Mouse (Mus musculus): Measurements from ENCODE around the gene Fars2. TPM values are rescaled to one million over a fixed set of nuclear protein-coding genes. Genes with fewer than 3 reads are reported as not detected.

Gene Fars2
- total and polyA plus RNA-seq, 2 experiments from 2014 or later = 54.8 to 78.9 TPM

DNA sequence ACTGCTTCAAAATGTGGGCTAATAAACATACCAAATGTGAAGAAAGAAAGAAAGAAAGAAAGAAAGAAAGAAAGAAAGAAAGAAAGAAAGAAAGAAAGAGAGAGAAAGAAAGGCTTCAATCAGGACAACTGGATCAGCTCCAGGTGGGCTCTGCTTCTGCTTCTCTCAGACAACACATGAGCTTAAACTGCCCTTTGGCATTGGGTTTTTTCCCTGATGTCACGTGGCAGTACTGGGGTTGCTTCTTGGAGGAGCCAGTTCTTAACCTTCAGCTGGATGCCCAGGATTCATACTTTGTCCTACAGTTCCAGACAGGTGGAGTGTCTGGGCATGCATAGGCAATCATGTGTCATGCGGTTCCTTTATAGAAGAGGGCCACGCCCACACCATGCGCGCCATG is 493.2 kb downstream of the Fars2 start:
- WGBS = 92% methylated on average over 5 of the region's 5 CpGs
- H3K4me1 ChIP-seq (ENCODE audit: control insufficient read depth, insufficient read depth) = no peaks in the 10 kb centered on the region
- ATAC-seq (ENCODE audit: insufficient read depth, low read depth) (no peak), DNase-seq (ENCODE audit: low spot score) (no peak)
- TF ChIP-seq CTCF (IDR thresholded peaks at IDR 0.05; ENCODE audit: low read depth) (no peak), EP300 (IDR thresholded peaks at IDR 0.05; ENCODE audit: low read depth) (no peak)
- H3K27me3 ChIP-seq (ENCODE audit: control insufficient read depth, insufficient read depth, low read length) = no peaks in the 10 kb centered on the region; the same call in 1 of the 2 replicates
- no peak overlapping the region for H3K4me2 ChIP-seq (ENCODE audit: low read depth, low read length)
- H3K27ac ChIP-seq (ENCODE audit: low read depth) = no peak overlapping the region
- H3K36me3 ChIP-seq (replicated peaks; ENCODE audit: control insufficient read depth, insufficient read depth, low read length) = no peaks in the 10 kb centered on the region
- no peaks in the 10 kb centered on the region for H3K9me3 ChIP-seq (replicated peaks; ENCODE audit: control insufficient read depth, low read length)
- no peak overlapping the region for H3K4me3 ChIP-seq (ENCODE audit: low read depth, low read length)
- no peak overlapping the region for H3K9ac ChIP-seq (replicated peaks; ENCODE audit: low read depth, low read length)

DNA sequence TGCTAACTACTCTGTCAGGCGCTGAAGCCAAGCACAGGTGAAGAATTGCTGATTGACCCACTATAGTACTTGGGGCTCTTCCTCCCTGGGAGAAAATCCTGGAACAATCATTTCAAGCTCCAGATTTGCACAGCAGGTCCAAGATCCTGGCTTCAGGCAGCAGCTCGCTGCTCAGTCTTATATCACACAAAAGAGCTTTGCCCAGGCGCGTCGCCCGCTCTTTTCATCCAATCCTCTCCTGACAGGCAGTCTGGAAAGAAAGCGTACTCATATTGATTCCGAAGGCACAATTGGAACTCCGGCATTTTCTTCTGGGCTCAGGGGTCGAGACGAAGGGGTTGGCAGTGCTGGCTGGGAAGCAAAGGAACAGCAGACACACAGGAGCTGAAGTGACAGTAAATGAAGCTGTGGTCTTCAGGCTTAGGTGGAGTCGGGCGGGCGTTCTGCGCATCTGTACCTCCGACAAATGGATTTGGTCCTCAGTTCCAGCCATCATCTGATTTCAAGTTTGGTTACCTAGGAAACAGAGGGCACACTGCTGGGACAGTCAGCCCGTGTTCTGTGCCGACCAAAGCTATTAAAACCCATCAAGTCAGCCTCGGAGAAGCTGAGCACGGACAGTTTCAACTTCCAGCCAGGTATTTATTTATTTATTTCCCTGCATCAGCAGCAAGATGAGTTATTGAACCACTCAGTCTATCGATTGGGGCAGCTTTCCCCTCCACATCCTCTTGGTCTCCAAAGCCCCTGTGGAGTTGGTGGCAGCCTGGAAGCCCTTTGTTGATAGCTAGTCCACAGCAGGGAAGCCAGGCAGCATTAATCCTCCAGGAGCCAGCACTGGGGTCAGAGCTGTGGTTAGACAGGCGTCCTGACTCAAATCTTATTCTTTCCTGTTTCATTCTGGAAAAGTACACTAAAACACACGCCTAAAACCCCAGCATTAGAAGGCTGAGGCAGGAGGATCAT is 495.9 kb downstream of the Fars2 start:
- DNase-seq (ENCODE audit: low spot score) (no peak), ATAC-seq (ENCODE audit: insufficient read depth, low read depth) (no peak)
- Histone ChIP-seq H3K27ac (ENCODE audit: low read depth) (no peak overlapping the region), H3K4me1 (ENCODE audit: control insufficient read depth, insufficient read depth) (no peaks in the 10 kb centered on the region), H3K27me3 (ENCODE audit: control insufficient read depth, insufficient read depth, low read length) (no peaks in the 10 kb centered on the region; the same call in 1 of the 2 replicates), H3K4me2 (ENCODE audit: low read depth, low read length) (no peak overlapping the region), H3K9ac (replicated peaks; ENCODE audit: low read depth, low read length) (no peak overlapping the region), H3K36me3 (replicated peaks; ENCODE audit: control insufficient read depth, insufficient read depth, low read length) (no peaks in the 10 kb centered on the region), H3K9me3 (replicated peaks; ENCODE audit: control insufficient read depth, low read length) (no peaks in the 10 kb centered on the region), H3K4me3 (ENCODE audit: low read depth, low read length) (no peak overlapping the region)
- no peak for TF ChIP-seq CTCF (IDR thresholded peaks at IDR 0.05; ENCODE audit: low read depth)
- TF ChIP-seq EP300 (IDR thresholded peaks at IDR 0.05; ENCODE audit: low read depth) = no peak
- WGBS = 71% methylated on average over 23 of the region's 23 CpGs

DNA sequence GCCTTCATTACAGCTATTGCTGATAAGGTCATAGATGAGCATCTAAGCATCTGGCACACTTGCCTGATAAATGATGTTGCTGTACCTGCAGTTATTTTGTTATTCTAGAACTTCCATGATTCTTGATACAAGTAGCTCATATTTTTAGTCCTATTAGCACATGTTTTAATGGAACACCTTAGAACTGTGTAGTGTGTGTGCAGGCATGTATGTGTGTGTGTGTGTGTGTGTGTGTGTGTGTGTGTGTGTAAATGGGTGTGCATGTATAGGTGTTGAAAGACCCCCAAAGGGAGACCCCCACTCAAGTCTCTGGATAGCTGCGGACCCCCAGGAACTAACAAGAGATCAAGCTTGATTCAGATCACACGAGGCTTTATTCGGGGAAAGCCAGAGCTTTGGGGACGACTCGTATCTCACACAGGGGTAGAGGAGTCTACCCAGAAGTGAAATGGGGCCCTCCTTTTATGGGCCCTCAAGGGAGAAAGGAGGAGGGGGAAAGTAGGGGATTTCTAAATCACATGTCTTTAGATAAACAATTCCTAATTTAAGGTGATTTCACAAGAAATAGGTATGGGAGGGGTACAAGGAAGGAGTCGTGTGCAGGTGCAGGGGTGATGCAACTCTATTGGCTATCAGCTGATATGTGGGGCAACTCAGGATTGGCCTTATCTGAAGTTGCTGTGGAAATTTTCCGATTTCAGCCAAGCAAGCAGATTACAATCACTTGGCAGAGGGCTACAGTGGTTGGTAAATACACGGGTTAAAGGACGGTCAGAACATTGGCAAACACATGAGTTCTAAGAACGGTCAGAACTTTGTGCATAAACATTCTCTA is 503.5 kb downstream of the Fars2 start:
- no peaks in the 10 kb centered on the region for H3K9me3 ChIP-seq (replicated peaks; ENCODE audit: control insufficient read depth, low read length)
- H3K4me2 ChIP-seq (ENCODE audit: low read depth, low read length) = no peak overlapping the region
- WGBS = 84% methylated on average over 10 of the region's 10 CpGs
- H3K9ac ChIP-seq (replicated peaks; ENCODE audit: low read depth, low read length) = no peak overlapping the region
- TF ChIP-seq CTCF (IDR thresholded peaks at IDR 0.05; ENCODE audit: low read depth) (no peak), EP300 (IDR thresholded peaks at IDR 0.05; ENCODE audit: low read depth) (no peak)
- DNase-seq (ENCODE audit: low spot score) = no peak
- H3K27me3 ChIP-seq (ENCODE audit: control insufficient read depth, insufficient read depth, low read length) = no peaks in the 10 kb centered on the region
- H3K4me3 ChIP-seq (ENCODE audit: low read depth, low read length) = no peak overlapping the region
- H3K36me3 ChIP-seq (replicated peaks; ENCODE audit: control insufficient read depth, insufficient read depth, low read length) = no peaks in the 10 kb centered on the region
- no peak overlapping the region for H3K27ac ChIP-seq (ENCODE audit: low read depth)
- ATAC-seq (ENCODE audit: insufficient read depth, low read depth) = no peak
- no peaks in the 10 kb centered on the region for H3K4me1 ChIP-seq (ENCODE audit: control insufficient read depth, insufficient read depth)

DNA sequence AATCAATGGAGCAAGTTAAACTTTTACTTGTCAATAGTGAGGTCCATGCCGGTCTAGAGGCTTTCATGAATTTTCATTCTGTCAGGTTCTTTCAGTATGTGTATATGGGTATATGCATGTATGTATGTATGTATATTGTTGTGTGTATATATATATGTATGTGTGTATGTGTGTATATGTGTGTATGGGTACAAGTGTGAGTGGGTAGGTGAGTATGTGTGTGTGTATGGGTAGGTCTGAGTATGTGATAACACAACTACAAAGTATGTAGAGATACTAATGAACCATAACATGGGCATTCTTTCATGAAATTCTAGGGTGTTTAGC is 504.1 kb downstream of the Fars2 start:
- H3K9ac ChIP-seq (replicated peaks; ENCODE audit: low read depth, low read length) = no peak overlapping the region
- H3K36me3 ChIP-seq (replicated peaks; ENCODE audit: control insufficient read depth, insufficient read depth, low read length) = no peaks in the 10 kb centered on the region
- H3K4me2 ChIP-seq (ENCODE audit: low read depth, low read length) = no peak overlapping the region
- H3K4me1 ChIP-seq (ENCODE audit: control insufficient read depth, insufficient read depth) = no peaks in the 10 kb centered on the region
- no peaks in the 10 kb centered on the region for H3K27me3 ChIP-seq (ENCODE audit: control insufficient read depth, insufficient read depth, low read length)
- 0 out of 2 replicates have a peak, but pooled peaks cover 6% of the 10 kb centered on the region for H3K9me3 ChIP-seq (replicated peaks; ENCODE audit: control insufficient read depth, low read length)
- no peak for ATAC-seq (ENCODE audit: insufficient read depth, low read depth)
- TF ChIP-seq EP300 (IDR thresholded peaks at IDR 0.05; ENCODE audit: low read depth) (no peak), CTCF (IDR thresholded peaks at IDR 0.05; ENCODE audit: low read depth) (no peak)
- DNase-seq (ENCODE audit: low spot score) = no peak
- H3K27ac ChIP-seq (ENCODE audit: low read depth) = no peak overlapping the region
- WGBS = 98% methylated on average over 1 of the region's 1 CpGs
- no peak overlapping the region for H3K4me3 ChIP-seq (ENCODE audit: low read depth, low read length)

DNA sequence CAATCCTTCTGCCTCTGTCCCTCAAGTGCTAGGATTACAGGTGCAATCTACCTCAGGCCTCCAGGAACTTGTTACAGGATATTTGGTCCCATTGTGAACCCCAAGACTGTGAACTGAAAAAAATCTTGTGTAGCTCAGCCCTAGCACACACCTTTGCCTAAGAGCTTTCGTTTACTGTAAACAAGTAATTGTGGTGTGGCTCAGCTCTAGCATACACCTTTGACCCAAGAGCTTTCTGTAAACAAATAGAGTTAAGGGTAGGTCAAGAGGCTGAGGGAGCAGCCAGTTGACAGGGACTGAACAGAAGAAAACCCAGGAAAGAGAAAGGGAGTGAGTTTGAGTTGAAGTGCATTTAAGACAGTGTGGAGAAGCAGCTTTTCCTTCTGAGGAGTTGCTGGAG is 506.3 kb downstream of the Fars2 start:
- 80% methylated on average over 1 of the region's 1 CpGs for WGBS
- Histone ChIP-seq H3K4me2 (ENCODE audit: low read depth, low read length) (no peak overlapping the region), H3K4me3 (ENCODE audit: low read depth, low read length) (no peak overlapping the region), H3K9ac (replicated peaks; ENCODE audit: low read depth, low read length) (no peak overlapping the region), H3K27me3 (ENCODE audit: control insufficient read depth, insufficient read depth, low read length) (no peaks in the 10 kb centered on the region), H3K9me3 (replicated peaks; ENCODE audit: control insufficient read depth, low read length) (0 out of 2 replicates have a peak, but pooled peaks cover 7% of the 10 kb centered on the region), H3K4me1 (ENCODE audit: control insufficient read depth, insufficient read depth) (no peaks in the 10 kb centered on the region), H3K27ac (ENCODE audit: low read depth) (no peak overlapping the region), H3K36me3 (replicated peaks; ENCODE audit: control insufficient read depth, insufficient read depth, low read length) (no peaks in the 10 kb centered on the region)
- DNase-seq (ENCODE audit: low spot score) (no peak), ATAC-seq (ENCODE audit: insufficient read depth, low read depth) (no peak)
- TF ChIP-seq EP300 (IDR thresholded peaks at IDR 0.05; ENCODE audit: low read depth) = no peak
- TF ChIP-seq CTCF (IDR thresholded peaks at IDR 0.05; ENCODE audit: low read depth) = no peak

All from heart, postnatal 0 days (tissue).